Mouse (Mus musculus): Measurements from ENCODE around the gene Cdk8.

DNA sequence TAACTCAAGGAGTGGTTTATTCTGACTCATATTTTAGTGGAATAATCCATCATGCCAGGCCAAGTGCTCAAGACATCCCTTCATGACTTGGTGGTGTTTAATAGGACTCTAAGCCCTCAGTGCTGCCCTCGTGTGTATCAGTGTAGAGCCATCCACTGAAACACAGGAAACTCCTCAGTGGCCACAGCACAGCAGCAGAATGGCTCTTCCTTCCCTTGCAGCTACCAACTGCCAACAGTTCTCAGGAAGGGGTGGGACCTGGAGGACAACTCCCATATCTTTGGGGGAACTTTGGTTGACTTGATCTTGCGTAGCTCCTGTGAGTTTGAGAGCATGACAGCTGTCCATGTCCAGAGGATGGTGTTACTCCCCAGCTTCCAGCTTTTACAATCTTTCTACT, 27.1 kb upstream of the Cdk8 start:
- no peak for TF ChIP-seq POLR2A (IDR thresholded peaks at IDR 0.05; ENCODE audit: low read depth, low read length)
- TF ChIP-seq CTCF (IDR thresholded peaks at IDR 0.05; ENCODE audit: extremely low read depth, insufficient read depth, insufficient read length, insufficient replicate concordance): no peak

All from spleen, adult 2 months (tissue).